Mouse (Mus musculus) hindlimb bud, embryonic 11.5 days (tissue): ENCODE measurements around the gene Elovl3.
"Not testable (repeated sequence)": the region's sequence is repeated elsewhere in the genome, so short reads cannot be mapped to it uniquely, and the experiment has no call there.

ENCODE experiments used
- DNase-seq: peaks from one replicate; pipeline ENCODE4 v3.0.0-alpha.2; 2012; ENCODE audit warnings: low read depth, low spot score; ENCODE audit errors: extremely low spot score

The Elovl3 gene

DNA sequence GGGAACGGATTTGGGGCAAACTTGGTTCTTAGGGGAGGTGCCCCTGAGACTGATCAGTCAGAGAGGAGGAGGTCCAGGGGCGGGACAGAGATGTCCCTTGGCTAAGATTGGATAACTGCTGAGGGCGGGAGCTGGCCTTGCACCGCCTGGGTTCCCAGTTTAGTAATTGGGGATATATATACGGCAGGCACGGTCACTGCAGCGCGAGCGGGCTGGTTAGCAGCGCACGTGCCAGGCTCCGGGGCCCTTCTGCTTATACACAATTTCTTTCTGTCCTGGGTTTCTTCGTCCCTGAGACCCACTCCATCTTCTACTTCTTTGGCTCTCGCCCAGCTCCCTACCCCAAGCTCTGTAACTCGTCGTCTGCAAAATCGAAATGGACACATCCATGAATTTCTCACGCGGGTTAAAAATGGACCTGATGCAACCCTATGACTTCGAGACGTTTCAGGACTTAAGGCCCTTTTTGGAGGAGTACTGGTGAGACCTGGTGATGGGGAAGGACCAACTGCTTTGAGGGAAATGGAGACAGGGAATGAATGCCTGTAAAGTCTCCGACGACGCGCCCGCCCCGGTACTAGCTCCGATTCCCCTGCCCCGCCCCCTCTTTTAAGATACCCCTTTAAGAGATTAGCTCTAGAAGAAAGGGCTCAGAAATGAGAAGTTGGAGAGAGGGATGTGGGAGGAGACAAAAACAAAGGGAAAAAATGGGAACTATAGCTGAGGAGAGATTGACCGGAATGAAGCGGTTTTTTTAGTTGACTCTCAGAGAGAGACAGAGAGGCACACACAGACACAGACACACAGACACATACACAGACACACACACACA lies at the start of gene Elovl3:
Gene Elovl3, plus strand, starts transcription at position 204 of the 832 bp plus-strand sequence.
- DNase-seq, result no peak

DNA sequence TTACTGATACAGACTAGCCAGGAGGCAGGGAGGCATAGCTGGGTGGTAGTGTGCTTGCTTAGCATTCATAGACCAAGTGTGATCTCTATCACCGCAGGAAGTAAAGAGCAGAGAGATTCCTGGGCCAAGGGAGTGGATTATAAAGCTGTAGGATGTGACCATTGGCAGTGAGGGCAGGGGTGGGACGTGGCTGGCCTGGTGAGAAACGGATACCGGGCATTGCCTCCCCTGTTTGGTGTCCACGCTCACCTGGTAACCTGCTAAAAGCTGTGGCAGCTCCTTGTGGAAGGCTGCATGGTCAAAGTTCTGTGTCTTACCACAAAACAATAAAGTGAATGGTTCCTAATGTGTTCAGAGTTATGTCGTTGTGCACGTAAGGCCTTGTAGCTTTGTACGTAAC lies 46.5 kb upstream of the Elovl3 start:
- DNase-seq, result no peak

DNA sequence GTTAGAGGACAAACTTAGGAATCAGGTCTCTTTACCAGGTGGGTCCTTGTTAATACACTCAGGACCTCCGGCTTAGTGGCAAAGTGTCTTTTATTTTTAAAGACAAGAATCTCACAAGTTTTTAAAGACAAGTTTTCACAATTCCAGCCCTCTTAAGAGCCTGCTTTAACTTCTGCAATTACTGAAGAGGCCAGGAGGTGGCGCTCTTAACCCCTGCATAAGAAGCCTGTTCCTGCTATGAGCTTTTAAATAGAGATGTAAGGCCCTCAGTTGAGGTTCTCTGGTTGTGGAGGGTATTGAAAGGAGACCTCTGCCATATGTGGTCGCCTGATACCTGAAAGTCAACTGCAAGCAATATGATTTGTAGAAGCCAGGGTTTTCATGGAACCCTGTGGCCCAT lies 45.4 kb upstream of the Elovl3 start:
- no peak for DNase-seq

DNA sequence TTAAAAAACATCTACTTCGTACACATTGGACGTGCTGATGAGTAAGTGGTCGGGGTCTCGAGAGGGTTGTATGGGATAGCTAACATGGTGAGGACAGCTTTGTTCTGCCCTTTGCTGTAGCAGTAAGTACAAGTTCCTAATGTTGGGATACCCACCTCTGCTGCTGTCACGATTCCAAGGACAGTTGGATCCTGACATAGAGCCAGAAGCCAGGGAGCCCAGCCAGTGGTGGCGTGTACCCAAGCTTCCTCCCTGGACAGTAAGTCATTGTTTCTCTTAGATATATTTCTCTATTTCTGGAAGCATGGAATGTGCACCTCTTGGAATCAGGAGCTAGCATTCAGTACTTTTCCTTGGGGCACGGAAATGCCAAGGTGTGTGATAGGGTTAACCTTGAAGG lies 43.8 kb upstream of the Elovl3 start:
- DNase-seq, result no peak

DNA sequence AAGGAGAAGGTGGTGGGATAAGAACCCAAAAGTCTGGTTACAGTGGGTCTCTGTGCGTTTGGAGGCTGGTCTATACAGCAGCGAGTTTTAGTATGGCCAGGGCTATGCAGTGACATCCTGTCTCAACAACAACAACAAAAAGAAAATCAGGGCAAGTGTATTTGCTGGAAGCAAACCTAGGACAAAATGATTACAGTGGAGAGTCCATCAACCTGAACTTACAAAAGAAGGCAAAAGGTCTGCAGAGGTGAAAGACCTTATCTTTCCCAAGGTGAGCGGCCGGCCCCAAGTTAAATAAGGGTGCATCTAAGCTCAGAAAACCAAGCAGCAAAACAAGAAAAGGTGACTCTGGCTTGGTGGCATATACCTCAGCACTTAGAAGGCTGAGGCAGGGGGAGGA lies 40.1 kb upstream of the Elovl3 start:
- DNase-seq, result no peak

DNA sequence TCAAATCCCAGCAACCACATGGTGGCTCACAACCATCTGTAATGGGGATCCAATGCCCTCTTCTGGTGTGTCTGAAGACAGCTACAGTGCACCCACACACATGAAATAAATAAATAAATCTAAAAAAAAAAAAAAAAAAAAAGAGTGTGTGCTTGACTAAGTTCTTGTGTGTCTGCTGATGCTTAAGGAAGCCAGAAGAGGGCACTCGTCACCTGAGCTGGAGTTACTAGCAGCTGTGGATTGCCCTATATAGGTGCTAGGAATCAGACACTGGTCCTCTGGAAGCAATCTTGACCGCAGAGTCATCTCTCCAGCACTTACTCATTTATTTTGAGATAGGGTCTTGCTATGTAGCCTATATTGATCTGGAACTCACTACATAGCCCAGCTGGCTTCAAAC lies 37.6 kb upstream of the Elovl3 start:
- DNase-seq, result no peak

DNA sequence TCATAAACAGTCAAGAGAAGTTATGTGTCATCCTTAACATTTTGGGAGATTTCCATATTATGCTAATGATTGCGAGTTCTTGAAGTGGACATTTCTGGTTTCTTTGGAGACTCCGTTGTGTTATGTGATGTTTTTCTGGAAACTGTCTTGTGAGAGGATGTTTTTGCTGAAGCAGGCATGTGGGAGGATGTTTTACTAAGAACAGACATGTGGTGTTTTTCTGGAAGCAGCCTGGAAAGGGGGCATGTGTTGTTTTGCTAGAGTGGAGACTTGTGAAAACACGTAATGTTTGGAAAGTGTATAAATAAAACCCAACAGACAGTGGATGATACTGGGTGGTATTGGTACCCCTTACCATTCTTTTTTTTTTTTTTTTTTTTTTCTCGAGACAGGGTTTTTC lies 36.4 kb upstream of the Elovl3 start:
- DNase-seq, result no peak

DNA sequence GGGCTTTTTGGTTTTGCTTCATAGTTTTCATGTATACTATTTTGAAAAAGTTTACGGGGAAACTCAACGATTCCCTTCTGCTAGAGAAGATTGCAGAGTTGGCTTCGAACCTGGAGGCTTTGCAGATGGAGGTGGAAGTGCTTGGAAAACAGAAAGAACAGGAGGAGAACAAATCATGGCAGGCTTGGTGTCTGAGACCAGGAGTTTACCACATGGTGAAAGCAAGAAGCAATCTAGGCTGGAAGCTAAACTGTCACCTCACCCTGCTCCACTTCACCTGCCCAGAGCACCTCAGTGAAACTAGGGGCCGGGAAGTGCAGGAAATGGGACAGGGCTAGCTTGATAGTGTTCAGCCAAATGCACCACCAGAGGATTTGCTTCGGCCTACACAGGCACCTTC lies 35.3 kb upstream of the Elovl3 start:
- DNase-seq, result no peak

DNA sequence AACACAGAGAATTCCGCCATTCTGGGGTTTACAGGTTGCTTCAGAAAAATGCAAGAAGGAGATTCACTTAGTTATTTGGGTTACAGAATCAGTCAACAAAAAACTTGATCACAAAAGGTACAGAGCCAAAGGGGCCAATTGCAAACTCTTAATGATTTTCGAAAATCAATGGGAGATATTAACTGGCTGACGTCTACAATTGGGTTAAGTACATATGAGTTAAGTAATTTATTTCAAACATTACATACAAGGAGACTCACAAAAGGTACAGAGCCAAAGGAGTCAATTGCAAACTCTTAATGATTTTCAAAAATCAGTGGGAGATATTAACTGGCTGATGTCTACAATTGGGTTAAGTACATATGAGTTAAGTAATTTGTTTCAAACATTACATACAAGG lies 32.1 kb upstream of the Elovl3 start:
- DNase-seq, result no peak

DNA sequence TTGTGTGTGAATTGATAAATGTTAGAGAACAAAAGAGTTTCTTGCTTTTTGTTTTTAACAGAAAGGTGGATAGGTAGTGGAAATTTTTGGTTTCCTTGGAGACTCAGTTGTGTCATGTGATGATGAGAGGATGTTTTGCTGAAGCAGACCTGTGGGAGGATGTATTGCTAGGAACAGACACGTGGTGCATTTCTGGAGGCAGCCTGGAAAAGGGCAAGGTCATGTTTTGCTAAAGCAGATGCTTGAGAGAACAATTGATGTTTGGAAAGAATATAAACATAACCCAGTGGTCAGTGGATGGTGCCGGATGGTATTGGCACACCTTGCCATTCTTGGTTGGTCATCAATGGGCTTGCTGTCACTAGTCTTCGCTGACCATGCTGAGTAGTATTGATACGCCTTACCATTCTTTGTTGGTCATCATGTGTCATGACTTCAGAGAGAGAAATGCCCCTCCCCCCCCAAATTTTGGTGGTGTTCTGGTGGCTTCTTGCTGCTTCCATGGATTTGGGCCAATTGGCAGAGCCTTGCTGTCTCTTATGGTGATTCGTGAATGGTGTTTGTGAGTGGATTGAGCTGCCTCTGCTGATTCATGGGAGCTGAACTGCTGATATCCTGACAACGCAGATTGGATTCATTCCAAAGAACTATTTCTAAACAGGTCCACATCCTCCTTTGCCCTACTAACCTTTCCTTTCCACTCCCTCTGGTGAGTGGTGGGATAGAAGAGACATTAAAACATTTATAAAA lies 28.1 kb upstream of the Elovl3 start:
- no peak for DNase-seq

DNA sequence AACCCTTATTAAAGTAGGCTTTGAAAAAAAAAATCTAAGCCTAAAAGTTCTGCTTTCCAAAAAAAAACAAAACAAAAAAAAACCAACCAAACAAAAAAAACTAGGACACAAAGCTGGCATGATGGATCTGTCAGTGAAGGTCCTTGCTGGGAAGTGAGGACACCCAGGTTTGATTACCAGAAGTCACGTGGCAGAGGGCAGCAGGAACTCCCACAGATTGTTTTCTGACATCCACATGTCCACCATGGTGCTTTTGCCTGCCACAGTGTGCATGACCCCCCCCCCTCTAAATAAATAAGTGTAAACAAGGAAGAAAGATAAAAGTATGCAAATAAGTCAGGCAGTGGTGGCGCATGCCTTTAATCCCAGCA lies 27.5 kb upstream of the Elovl3 start:
- DNase-seq, result no peak

DNA sequence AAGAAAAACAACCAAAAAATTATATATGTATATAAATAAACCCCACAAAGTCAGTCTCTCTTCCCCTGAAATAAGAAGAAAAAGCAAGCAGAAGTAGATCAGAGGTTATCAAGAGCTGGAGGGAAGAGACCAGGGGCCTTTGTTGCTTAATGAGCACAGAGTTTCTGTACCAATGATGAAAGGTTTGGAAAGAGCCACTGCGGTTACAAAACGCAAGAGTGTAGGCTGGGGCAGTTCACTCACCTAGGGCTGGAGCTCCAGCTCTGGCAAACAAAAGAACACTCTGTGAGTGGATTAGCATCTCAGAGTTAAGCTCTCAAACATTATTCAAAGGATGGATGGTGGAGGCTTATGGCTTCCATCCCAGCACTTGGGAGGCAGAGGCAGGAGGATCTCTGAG lies 21.5 kb upstream of the Elovl3 start:
- DNase-seq, result no peak

DNA sequence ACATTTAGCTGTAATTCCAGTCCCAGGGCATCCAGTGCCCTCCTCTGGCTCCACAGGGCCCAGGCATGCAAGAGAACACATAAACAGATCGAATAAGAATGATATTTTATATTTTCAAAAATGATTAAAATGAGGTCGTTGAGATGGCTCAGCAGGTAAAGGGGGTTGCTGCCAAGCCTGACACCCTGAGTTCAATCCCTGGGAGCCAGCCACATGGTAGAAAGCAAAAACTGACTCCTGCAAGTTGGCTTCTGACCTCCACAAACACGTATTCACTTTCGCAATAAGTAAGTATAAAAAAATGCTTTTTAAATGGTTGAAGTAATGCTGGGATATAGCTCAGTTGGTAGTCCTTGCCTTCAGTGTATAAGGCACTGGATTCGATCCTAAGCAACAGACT lies 20.9 kb upstream of the Elovl3 start:
- no peak for DNase-seq

DNA sequence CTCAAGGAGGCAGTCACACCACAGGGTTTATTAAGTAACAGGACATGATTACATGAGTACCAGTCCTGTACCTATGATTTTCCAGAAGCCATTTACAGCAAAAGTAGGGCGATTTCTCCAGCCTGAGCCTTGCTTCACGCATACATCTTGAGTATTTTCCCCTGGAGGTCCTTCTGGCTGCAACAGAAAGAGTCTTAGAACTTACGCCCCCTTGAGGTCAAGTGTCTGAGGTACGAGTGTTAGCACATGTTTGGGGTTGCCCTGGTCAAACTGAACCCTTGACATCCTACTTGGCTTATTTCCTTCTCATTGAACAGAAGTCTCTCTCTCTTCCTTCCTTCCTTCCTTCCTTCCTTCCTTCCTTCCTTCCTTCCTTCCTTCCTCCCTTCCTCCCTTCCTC lies 17.1 kb upstream of the Elovl3 start:
- DNase-seq, result no peak

DNA sequence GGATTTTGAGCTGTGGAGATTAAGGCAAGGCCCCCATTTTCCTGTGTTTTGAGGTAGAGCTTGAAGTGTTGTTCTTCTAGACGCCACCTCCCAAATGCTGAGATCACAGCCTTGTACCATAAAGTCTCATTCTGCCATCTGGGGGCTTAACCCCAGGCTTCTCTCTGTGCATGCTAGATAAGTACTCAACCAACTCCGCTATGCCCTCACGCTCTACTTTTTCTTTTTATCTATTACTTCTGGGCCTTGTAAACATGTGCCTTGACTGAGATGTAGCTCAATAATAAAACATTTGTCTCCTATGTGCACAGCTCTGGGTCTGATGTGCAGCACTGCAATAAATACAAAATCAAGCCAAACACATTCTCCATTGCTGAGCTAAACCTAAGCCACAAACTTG lies 12.2 kb upstream of the Elovl3 start:
- DNase-seq, result no peak

DNA sequence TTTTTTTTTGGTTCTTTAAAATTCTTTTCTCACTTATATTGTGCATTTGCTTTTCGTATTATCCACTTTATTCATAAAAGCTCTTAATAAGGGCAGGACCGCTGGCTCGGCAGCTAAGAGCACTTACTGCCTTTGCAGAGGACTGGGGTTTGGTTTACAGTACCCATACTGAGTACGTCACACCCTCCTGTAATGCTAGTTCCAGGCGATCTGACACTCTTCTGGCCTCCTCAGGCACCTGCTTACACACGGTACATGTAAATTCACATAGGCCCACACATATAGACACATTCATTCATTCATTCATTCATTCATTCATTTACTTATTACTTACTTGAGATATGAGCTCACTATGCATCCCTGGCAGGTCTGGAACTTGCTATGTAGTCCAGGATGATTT lies 10.8 kb upstream of the Elovl3 start:
- no peak for DNase-seq

DNA sequence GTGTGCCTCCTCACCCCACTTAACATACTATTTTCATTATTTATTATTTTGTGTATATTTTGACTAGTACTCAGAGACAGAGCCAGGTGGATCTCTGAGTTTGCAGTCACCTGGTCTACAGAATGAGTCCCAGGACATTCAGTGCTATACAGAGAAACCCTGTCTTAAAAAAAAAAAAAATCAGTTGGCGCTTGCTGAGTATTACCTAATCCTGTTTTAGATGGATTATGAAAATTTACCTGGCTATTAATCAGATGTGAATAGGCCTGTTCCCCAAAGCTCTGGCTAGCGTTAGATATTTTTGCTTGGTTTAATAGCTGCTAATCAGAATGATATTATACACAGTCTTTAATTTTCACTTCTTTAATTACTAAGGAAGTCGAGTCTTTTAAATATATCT lies 7.8 kb upstream of the Elovl3 start:
- DNase-seq, result no peak

DNA sequence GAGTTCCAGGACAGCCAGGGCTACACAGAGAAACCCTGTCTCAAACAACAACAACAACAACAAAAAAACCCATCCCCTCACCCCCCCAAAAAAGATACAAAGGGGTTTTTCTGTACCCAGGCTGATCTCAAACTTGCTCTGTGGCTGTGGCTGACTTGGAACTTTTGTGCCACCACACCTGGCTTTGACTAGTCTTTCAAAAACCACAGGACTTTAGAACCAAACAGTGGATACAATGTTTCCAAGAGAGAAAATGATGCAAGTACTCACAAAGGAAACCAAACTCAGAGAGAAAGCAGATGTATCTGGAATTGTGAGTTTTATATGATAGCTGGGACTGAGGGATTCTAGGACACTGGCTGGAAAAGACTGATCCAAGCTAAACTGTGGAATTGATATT lies 7.0 kb upstream of the Elovl3 start:
- no peak for DNase-seq

DNA sequence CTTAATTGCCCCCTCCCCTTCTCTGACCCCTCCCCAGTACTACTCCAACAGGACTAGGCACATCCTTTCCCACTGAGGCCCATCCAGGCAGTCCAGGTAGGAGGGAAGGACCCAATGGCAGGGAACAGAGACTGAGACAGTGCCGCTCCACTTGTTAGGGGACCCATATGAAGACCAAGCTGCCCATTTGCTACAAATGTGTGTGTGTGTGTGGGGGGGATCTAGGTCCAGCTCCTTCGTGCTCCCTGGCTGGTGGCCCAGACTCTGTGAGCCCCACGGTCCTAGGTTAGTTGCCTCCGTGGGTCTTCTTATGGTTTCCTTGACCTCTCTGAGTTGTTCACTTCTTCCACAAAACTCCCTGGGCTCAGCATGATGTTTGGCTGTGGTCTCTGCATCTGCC lies 5.4 kb upstream of the Elovl3 start:
- no peak for DNase-seq

DNA sequence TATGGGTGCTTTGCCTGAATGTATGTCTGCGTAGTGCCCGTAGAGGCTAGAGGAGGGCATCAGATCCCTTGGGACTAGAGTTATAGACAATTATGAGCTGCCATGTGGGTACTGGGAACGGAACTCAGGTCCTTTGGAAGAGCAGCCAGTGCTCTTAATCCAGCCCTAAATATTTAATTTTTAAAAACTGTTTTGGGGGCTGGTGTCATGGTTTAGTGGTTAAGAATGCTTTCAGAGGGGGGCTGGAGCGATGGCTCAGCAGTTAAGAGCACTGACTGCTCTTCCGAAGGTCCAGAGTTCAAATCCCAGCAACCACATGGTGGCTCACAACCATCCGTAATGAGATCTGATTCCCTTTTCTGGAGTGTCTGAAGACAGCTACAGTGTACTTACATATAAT lies 2.0 kb upstream of the Elovl3 start:
- DNase-seq, result not testable (repeated sequence)

DNA sequence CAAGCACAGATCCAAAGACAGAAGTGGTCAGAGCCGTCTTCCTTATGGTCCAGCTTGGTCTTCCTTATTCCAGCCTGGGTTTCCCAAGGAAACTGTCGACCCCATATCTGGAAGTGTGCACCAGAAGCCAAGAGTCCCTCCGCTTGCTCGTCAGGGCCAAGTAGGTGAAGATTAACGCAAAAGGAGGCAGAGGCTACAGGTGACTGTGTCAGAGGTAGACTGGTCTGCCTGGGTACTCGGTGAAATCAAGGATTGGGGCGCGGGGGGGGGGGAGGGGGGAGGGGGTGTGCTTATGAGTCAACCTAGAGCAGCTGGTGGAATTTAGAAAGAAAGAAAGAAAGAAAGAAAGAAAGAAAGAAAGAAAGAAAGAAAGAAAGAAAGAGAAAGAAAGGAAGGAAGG lies 414 bp upstream of the Elovl3 start:
- DNase-seq, result no peak

DNA sequence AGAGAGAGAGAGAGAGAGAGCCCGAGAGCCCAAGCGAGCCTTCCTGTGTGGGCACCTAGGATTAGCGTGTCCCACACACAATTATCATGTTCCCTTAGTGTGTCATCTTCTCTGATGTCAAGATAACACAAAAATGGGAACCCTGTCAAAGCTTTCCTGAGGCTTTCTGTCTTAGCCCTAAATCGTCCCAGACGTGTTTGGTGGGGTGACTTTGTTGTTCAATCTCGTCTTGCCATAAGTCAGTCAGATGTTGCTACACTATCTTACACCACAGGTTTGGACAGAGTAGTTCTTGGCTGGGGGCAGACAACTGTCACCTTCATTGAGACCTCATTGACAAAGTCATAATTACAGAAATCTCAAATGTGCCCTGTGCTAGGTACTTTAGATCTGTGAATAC lies 880 bp downstream of the Elovl3 start:
- no peak for DNase-seq

DNA sequence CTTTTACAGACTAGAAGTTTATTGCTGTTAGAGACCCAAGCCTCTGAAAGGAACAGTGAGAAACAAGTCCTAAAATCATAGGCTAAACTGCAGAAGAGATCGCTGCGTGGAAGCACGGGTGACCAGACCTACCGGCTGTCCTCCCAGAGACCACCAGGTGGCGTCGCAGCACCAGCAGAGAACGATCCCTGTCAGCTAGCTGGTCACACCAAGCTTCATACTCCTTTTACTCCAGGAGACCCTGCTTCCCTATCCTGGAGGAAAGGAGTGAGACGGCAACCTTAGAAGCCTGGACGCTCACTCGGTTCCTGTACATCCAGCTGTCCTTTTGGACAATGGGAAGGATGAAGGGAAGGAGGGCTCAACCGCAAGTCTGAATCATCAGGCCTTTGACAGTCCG lies 3.6 kb downstream of the Elovl3 start:
- DNase-seq, result peak; percentile 70
